Mouse (Mus musculus) olfactory bulb, adult 2 months (tissue): ENCODE measurements around the gene Rffl. TPM values are rescaled to one million over a fixed set of nuclear protein-coding genes. Genes with fewer than 3 reads are reported as not detected.

Experiments used
- H3K27ac ChIP-seq: fragments of 200-500 bp; 2 replicates; pipeline ENCODE4 v1.5.1; 2012; ENCODE audit warnings: low read depth, low read length; ENCODE audit not compliant: insufficient read depth
- H3K4me1 ChIP-seq: fragments of 200-500 bp; 2 replicates; pipeline ENCODE4 v1.6.1; 2012; ENCODE audit warnings: low read length; ENCODE audit not compliant: control insufficient read depth, insufficient read depth
- H3K4me3 ChIP-seq: fragments of 200-500 bp; 2 replicates; pipeline ENCODE4 v1.5.1; 2012; ENCODE audit warnings: mild to moderate bottlenecking, low read depth, low read length, moderate library complexity; ENCODE audit not compliant: insufficient read depth
- CTCF ChIP-seq: fragments of 200-500 bp; IDR thresholded peaks from 2 replicates; pipeline ENCODE4 v1.5.1; 2012; ENCODE audit warnings: low read depth, mild to moderate bottlenecking, low read length, moderate library complexity; ENCODE audit not compliant: insufficient read depth
- POLR2A ChIP-seq: fragments of 200-500 bp; IDR thresholded peaks from 2 replicates; pipeline ENCODE4 v1.6.1; 2012; ENCODE audit warnings: mild to moderate bottlenecking, low read depth, low read length, moderate library complexity; ENCODE audit not compliant: insufficient read depth
- WGBS: fragments of 180-500 bp; shearing (Covaris S2); methylation state at CpG from one replicate; pipeline ENCODE4 v1.1.7; 2018; 5-methylcytosine and 5-hydroxymethylcytosine counted together
- polyA plus RNA-seq: library from polyadenylated mRNA; stranded (reverse); fragments of >200 nt; gene quantifications from 2 replicates; pipeline ENCODE4 v1.2.4, GENCODE M21; 2012; ENCODE audit warnings: low replicate concordance; ENCODE audit not compliant: missing spikeins, insufficient read depth, insufficient read length

Rffl gene
- not detected in 2 replicates for polyA plus RNA-seq

- Histone ChIP-seq H3K27ac (no peak within 1 kb of the TSS), H3K4me1 (peaks cover 7% of the 10 kb centered on the region), H3K4me3 (peak within 1 kb of the TSS; percentile 64)
- peak; percentile 81 for TF ChIP-seq CTCF
- peak; percentile 46; the same call in 1 of the 2 replicates for TF ChIP-seq POLR2A
- WGBS: under 1% methylated on average over 39 of the region's 43 CpGs
These were observed at the start of gene Rffl for GRCm38 (mm10) chr11:82871031-82871446. Rffl (minus strand) TSS chr11:82871210.

- Histone ChIP-seq H3K27ac (no peak overlapping the region), H3K4me3 (no peak overlapping the region), H3K4me1 (no peaks in the 10 kb centered on the region)
- WGBS: 78% methylated on average over 10 of the region's 10 CpGs
- TF ChIP-seq CTCF (no peak), POLR2A (no peak)
These were observed 49.8 kb upstream of the Rffl start for GRCm38 (mm10) chr11:82920768-82921167.

- WGBS: 7% methylated on average over 16 of the region's 16 CpGs
- Histone ChIP-seq H3K4me3 (no peak overlapping the region), H3K4me1 (no peaks in the 10 kb centered on the region), H3K27ac (no peak overlapping the region)
- TF ChIP-seq POLR2A: no peak
- TF ChIP-seq CTCF: peak; percentile 91
These were observed 43.8 kb upstream of the Rffl start for GRCm38 (mm10) chr11:82914711-82915352.

GRCm38 (mm10) chr11:82910679-82911389, 39.8 kb upstream of the Rffl start:
- H3K4me1 ChIP-seq: peaks cover 5% of the 10 kb centered on the region
- no peak for TF ChIP-seq POLR2A
- TF ChIP-seq CTCF: no peak
- no peak overlapping the region for H3K27ac ChIP-seq
- no peak overlapping the region for H3K4me3 ChIP-seq
- 86% methylated on average over 11 of the region's 11 CpGs for WGBS

- WGBS: 85% methylated on average over 4 of the region's 4 CpGs
- Histone ChIP-seq H3K4me3 (no peak within 1 kb of the TSS), H3K4me1 (peaks cover 5% of the 10 kb centered on the region), H3K27ac (no peak within 1 kb of the TSS)
- TF ChIP-seq POLR2A (no peak), CTCF (no peak)
These were observed 39.2 kb upstream of the Rffl start, which contains the start of gene Unc45b for GRCm38 (mm10) chr11:82910250-82910649. Unc45b (plus strand) TSS chr11:82910550.

GRCm38 (mm10) chr11:82908608-82908989, 37.6 kb upstream of the Rffl start:
- Histone ChIP-seq H3K27ac (no peak overlapping the region), H3K4me1 (peaks cover 5% of the 10 kb centered on the region), H3K4me3 (no peak overlapping the region)
- TF ChIP-seq CTCF (no peak), POLR2A (no peak)
- WGBS: 70% methylated on average over 10 of the region's 10 CpGs

GRCm38 (mm10) chr11:82907651-82908607, 36.9 kb upstream of the Rffl start, which contains the start of gene Nle1:
Nle1 (minus strand) TSS chr11:82908411.
- WGBS: 1% methylated on average over 73 of the region's 73 CpGs
- peak; percentile 37; the same call in 1 of the 2 replicates for TF ChIP-seq POLR2A
- TF ChIP-seq CTCF: peak; percentile 79

GRCm38 (mm10) chr11:82905816-82906215, 34.8 kb upstream of the Rffl start:
- Histone ChIP-seq H3K4me3 (no peak overlapping the region), H3K27ac (no peak overlapping the region), H3K4me1 (peaks cover 5% of the 10 kb centered on the region)
- 91% methylated on average over 5 of the region's 5 CpGs for WGBS
- TF ChIP-seq CTCF: no peak

More at GRCm38 (mm10) chr11:82907651-82908607, 36.9 kb upstream of the Rffl start, which contains the start of gene Nle1:
- Histone ChIP-seq H3K4me1 (peaks cover 5% of the 10 kb centered on the region), H3K4me3 (peak within 1 kb of the TSS; percentile 97), H3K27ac (no peak within 1 kb of the TSS)
